Mouse (Mus musculus): ENCODE data around the gene Hipk2.

Gene Hipk2

GRCm38 (mm10) chr6:38789221-38789810 is 86.6 kb downstream of the Hipk2 start:
- no peak for DNase-seq (ENCODE audit: low spot score)

DNA sequence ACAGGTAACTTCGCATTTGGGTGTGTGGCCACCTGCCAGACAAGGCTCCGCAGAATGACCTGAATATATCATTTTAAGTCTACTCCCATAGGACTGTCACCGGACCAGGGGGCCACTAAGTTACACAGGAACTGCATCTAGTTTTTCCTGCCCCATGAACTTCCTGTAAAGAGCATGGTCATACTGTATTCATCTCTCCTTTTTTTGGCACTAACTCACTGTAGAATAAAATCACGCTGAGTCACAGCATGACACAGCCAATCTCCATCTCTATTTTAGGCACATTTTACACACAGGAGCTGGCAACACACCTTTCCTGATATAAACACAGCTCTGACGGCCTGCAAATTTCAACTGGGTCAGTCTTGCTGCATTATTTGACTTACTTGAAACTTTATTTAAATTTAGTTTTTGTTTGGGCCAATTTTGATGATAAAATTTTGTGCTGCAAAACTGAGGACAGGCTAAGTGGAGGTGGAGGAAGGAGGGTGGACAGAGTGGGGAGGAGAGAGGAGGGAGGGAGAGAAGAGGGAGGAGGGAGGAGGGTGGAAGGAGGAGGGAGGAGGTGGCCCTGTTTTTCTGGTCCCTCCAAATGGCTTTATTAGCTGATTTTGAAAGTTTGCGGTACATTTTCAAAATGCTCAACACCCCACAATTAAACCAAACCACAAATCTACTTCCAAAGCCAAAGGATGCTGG is 88.0 kb downstream of the Hipk2 start:
- no peak for DNase-seq (ENCODE audit: low spot score)

- no peak for DNase-seq (ENCODE audit: low spot score)
Measured at GRCm38 (mm10) chr6:38787134-38787533, 88.8 kb downstream of the Hipk2 start.

DNA sequence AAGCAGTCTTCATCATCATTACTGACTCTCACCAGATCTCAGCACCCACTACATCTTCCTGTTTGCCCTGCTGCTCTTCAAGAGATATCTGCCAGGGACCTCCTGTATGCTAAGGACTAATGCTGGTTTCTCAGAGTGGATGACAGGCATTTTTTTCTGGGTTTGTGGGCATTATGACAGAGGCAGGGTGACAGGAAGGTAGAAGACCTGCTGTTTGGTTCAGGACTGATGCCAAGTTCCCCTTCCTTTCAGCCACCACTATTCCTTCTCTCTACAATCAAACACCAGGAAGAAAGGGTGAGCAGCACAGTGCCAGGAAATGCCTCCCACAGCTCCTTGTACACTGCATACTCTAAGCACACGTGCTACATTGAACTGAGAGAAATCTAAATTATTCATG is 90.2 kb downstream of the Hipk2 start:
- DNase-seq (ENCODE audit: low spot score) = no peak

- no peak for DNase-seq (ENCODE audit: low spot score)
Measured at GRCm38 (mm10) chr6:38779411-38779810, 96.6 kb downstream of the Hipk2 start.

DNA sequence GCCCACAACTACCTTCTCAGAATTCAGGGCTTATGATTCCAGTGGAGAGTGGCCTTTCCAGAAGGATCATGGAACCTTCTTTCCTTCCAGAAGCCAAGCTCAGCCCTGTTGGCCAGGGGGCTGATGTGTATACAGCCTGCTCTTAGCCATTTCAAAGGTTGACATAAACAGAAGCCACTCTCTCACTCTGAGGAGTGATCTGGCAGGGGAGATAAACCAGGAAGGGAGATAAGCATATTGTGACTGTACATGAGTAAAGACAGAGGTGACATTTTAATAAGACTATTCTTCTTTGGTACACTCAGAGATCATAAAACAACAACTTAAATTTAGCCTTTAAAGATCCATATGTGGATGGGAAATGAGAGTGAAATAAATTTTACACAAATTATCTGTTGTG is 97.1 kb downstream of the Hipk2 start:
- DNase-seq (ENCODE audit: low spot score) = no peak

DNA sequence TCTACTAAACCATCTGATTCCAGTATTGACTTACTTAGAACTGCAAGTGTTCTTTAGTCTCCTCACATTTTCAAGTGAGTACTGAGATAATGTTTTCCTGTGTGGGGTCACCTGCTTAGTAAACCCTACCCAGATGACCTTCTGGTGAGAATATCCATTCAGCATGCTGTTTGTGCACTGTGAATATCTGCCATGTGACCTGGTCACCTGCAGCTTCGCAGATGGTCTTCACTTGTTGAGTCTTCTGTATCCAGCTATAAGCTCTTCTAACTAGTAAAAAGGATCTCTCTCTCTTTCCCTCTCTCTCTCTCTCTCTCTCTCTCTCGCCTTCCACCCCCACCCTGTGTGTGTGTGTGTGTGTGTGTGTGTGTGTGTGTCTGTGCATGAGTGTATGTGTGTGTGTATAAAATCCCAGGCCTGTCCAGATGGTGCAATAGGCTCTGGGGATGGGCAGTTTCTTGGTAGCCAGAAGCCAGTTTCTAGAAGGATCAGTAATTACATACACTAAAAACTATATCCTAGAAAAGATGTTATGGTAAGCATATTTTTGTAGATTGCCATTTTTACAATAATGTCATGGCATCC is 99.9 kb downstream of the Hipk2 start:
- no peak for DNase-seq (ENCODE audit: low spot score)

- no peak for DNase-seq (ENCODE audit: low spot score)
Measured at GRCm38 (mm10) chr6:38772836-38773518, 103.0 kb downstream of the Hipk2 start.

GRCm38 (mm10) chr6:38771061-38771667 is 104.8 kb downstream of the Hipk2 start:
- DNase-seq (ENCODE audit: low spot score) = no peak

DNA sequence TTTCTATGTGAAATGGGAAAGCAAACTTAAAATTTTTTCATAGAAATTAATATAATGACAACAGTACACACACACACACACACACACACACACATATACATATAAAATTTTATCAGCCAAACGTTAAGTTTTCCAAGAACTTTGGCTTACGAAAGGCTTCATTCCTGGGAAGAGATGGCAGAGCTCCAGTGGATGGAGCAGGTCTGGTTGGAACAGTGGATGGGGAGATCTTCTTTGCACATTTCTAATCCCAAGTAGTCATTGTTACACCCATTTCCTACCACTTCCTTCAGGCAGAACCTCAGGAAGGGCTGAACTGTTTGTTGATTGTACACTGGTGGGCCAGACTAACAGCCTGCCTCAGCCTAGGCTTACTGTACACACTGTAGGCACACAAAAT is 106.3 kb downstream of the Hipk2 start:
- DNase-seq (ENCODE audit: low spot score) = no peak

GRCm38 (mm10) chr6:38762588-38763265 is 113.2 kb downstream of the Hipk2 start:
- no peak for DNase-seq (ENCODE audit: low spot score)

DNA sequence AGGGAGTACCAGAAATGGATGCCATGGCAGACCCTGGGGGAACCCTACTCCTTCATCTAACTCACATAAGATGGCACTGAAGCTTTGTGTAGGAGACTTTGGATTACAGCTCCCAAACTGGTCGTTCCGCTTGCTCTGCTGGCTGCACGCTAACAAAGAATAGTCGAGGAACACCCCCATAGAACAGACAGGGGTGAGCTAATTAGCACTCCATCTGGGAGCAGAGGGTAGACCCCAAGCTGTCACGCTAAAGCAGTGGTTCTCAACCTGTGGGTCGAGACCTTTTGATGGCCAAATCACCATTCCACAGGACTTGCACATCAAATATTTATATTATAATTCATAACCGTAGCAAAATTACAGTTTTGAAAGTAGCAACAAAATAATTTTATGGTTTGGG is 114.0 kb downstream of the Hipk2 start:
- DNase-seq (ENCODE audit: low spot score) = no peak

DNA sequence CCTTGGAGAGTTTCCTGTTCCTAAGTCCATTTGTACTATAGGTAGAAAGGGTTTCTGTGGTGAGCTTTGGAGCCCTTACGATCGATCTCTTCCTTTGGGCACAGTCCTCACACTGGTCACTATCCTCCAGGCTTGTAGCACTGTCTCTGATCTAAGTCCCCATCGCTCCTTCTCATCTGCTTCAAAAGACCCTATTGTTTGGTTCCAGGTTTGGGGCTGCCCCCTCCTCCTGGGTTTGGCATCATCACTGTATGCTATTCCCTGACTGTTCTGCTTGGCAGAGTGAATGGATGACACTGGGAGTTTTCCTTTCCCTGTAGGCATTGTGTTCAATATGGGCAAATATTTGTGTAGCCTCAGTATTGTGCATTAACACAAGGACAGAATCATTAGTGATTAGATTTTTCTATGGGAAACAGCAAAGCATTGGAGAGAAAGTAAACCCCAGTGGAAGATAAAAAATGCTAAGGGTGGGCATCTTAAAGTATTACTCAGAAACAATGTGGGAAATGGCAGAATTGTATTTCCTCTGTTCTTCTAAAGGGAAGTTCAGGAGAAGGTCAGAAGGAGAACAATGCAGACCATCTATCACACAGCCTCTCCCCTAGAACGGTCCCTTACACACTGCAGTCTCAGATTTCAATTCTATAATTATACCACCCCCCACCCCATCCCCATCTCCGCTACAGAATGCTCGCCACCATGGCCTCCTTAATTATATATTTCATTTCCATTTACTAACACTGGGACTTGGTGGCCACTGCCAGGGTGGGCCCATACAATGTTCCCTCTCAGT is 114.9 kb downstream of the Hipk2 start:
- DNase-seq (ENCODE audit: low spot score) = no peak

DNA sequence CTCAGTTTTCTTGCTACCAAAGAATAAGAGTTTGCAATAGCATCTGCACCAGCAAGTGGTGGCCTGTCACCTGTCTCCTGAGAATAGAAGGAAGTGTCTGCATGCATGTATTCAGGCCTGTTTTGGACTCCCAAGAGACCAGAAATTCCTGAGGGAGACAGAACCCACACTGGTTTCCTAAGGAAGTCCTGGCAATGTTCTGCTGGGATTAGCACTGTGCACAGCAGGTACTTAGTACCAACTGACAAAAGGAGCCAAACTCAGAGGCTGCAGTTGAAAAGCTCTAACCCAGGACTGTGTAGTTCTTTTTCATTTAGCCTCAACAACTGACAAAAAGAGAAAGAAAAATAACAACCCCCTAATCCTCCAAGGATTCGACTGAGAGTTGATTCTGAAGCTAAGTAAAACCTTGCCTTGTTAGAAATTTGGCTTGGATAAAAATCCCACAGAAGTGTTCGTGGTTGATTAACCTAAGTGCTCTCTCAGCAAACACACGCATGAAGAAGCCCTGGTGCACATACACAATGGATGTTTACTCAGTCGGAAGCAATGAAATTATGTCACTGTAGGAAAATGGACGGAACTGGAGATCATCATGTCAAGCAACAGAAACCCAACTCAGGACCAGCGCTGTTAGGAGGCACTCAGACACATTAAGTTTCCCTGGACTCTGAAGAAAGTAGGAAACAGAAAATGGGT is 115.9 kb downstream of the Hipk2 start:
- no peak for DNase-seq (ENCODE audit: low spot score)

- DNase-seq (ENCODE audit: low spot score) = no peak
Measured at GRCm38 (mm10) chr6:38759186-38759585, 116.8 kb downstream of the Hipk2 start.

- no peak for DNase-seq (ENCODE audit: low spot score)
Measured at GRCm38 (mm10) chr6:38757597-38757996, 118.4 kb downstream of the Hipk2 start.

- no peak for DNase-seq (ENCODE audit: low spot score)
Measured at GRCm38 (mm10) chr6:38756968-38757367, 119.0 kb downstream of the Hipk2 start.

DNA sequence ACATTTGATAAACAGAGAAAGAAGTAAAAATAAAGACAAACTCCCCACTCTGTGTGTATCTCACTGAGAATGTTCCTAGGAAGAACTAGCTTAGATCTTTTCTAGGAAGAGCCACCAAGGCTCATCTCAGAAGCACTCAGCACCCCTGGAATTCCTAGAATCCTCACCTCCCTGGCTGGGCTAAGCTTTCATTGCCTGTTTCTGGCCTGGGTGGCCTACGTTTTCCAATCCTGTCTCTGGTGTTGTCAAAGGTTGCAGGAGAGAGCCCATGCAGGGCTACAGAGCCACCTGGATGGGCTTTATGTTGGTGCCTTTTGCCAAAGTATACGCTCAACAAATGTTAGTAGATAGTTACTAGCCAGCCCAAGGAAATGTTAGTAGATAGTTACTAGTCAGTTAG is 120.0 kb downstream of the Hipk2 start:
- DNase-seq (ENCODE audit: low spot score) = no peak

DNA sequence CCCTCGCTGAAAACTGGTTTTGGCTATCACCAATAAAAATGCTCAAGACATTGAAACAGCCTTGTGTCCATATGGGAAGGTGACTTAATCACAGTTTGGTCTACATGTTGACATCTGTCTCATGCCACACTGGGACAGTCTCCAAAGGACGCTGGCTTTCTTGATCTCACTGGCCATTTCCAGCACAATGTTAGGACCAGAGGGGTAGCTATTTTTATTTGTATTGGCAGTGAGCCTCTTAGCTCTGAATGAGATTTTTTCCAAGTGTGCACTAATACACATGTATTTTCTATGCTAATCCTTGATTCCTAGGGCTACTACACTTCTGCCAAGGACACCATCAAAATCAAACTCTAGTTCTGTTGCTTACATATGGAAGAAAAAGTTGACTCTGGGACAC is 120.8 kb downstream of the Hipk2 start:
- no peak for DNase-seq (ENCODE audit: low spot score)

DNA sequence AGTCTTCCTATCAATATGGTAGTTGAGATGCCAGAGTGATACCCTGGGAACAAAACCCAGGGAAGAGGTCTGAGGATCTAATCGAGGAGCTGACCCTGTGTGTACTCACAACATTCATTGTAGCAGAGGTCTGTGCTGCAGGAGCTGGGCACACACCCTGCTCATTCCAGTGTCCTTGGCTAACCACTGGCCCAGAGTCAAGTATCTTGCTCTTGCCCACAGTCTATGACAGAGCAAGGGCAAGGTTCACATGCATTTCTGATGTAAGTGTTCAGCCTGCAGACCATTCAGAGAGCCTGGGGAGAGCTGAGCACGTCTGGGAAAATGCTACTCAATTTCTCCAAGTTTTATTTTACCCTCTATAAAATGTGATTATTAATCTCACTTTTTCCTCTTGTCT is 122.2 kb downstream of the Hipk2 start:
- no peak for DNase-seq (ENCODE audit: low spot score)

- no peak for DNase-seq (ENCODE audit: low spot score)
Measured at GRCm38 (mm10) chr6:38753025-38753424, 122.9 kb downstream of the Hipk2 start.
